Comparison of ENCODE assay signal across 8 mouse cellular contexts in genomic region chr17:65540441-65541272, GRCm38 (mm10). TPM values are rescaled to one million over a fixed set of nuclear protein-coding genes. Genes with fewer than 3 reads are reported as not detected.
DNase-seq lines count a peak whose midpoint lies in the region; ATAC-seq and TF ChIP-seq lines count a peak whose summit lies in the region.

TSS of gene Tmem232 (minus strand) at chr17:65540782.

- H3K27me3 ChIP-seq in heart, embryonic 15.5 days: no peaks in the 10 kb centered on the region
- H3K27me3 ChIP-seq in kidney, embryonic 16.5 days (ENCODE audit: insufficient read depth, low read length): peaks cover 7% of the 10 kb centered on the region; the same call in 1 of the 2 replicates

- peak within 1 kb of the TSS; percentile 2; the same call in 1 of the 2 replicates for H3K4me3 ChIP-seq in embryonic fibroblast, embryonic 13.5 days (ENCODE audit: insufficient read depth, low read length)
- peak within 1 kb of the TSS; percentile 45 for H3K4me3 ChIP-seq in heart, embryonic 15.5 days
- peak within 1 kb of the TSS; percentile 44 for H3K4me3 ChIP-seq in kidney, embryonic 16.5 days (ENCODE audit: low read length)

- peak; percentile 76 for ATAC-seq in heart, embryonic 15.5 days (replicated peaks; ENCODE audit: insufficient number of reproducible peaks, insufficient read depth, low FRiP score, low read depth)
- ATAC-seq in kidney, embryonic 16.5 days (ENCODE audit: low FRiP score, low TSS enrichment): peak; percentile 70; the same call in 1 of the 2 replicates

- no peaks in the 10 kb centered on the region for H3K9me3 ChIP-seq in heart, embryonic 15.5 days (replicated peaks)
- H3K9me3 ChIP-seq in kidney, embryonic 16.5 days (ENCODE audit: low read length): no peaks in the 10 kb centered on the region

- no peaks in the 10 kb centered on the region for H3K36me3 ChIP-seq in heart, embryonic 15.5 days
- no peaks in the 10 kb centered on the region for H3K36me3 ChIP-seq in kidney, embryonic 16.5 days (ENCODE audit: insufficient read depth, low read length)

- peak; percentile 51 for DNase-seq in CD4-positive, CD25-positive, alpha-beta regulatory T cell, adult 2 months (ENCODE audit: low read depth, low spot score)
- DNase-seq in R1 (ENCODE audit: low read depth, low spot score): peak; percentile 64
- peak; percentile 31 for DNase-seq in lung, postnatal 14 days
- peak; percentile 73 for DNase-seq in retina, postnatal 1 day
- DNase-seq in urinary bladder, adult 2 months (ENCODE audit: low spot score): no peak

- peak within 1 kb of the TSS; percentile 66 for H3K4me2 ChIP-seq in heart, embryonic 15.5 days
- peak within 1 kb of the TSS; percentile 59 for H3K4me2 ChIP-seq in kidney, embryonic 16.5 days (replicated peaks; ENCODE audit: low read depth, low read length)

- WGBS in heart, embryonic 15.5 days: 15% methylated on average over 26 of the region's 26 CpGs
- WGBS in kidney, embryonic 16.5 days: 20% methylated on average over 26 of the region's 26 CpGs

- H3K27ac ChIP-seq in embryonic fibroblast, embryonic 13.5 days (ENCODE audit: insufficient read depth, low read length): no peak within 1 kb of the TSS
- H3K27ac ChIP-seq in heart, embryonic 15.5 days: peak within 1 kb of the TSS; percentile 21; the same call in 1 of the 2 replicates
- H3K27ac ChIP-seq in kidney, embryonic 16.5 days (ENCODE audit: low read length): no peak within 1 kb of the TSS

- H3K9ac ChIP-seq in heart, embryonic 15.5 days: no peak within 1 kb of the TSS
- no peak within 1 kb of the TSS; the same call in 1 of the 2 replicates for H3K9ac ChIP-seq in kidney, embryonic 16.5 days (replicated peaks; ENCODE audit: low read length)

- no peaks in the 10 kb centered on the region for H3K4me1 ChIP-seq in embryonic fibroblast, embryonic 13.5 days (ENCODE audit: control insufficient read depth, insufficient read depth, low read length)
- H3K4me1 ChIP-seq in heart, embryonic 15.5 days (replicated peaks): peaks cover 4% of the 10 kb centered on the region
- no peaks in the 10 kb centered on the region for H3K4me1 ChIP-seq in kidney, embryonic 16.5 days (ENCODE audit: insufficient read depth, low read length)

- no peak for TF ChIP-seq POLR2A in embryonic fibroblast, embryonic 13.5 days (IDR thresholded peaks at IDR 0.05; ENCODE audit: low read depth, low read length)

- TF ChIP-seq CTCF in embryonic fibroblast, embryonic 13.5 days (IDR thresholded peaks at IDR 0.05; ENCODE audit: borderline replicate concordance, insufficient read depth, low read length): no peak

RNA-seq across cellular contexts. Expression of gene Tmem232, which starts in this region (rescaled TPM):
- polyA plus RNA-seq in embryonic fibroblast, embryonic 13.5 days (2011; ENCODE audit: insufficient read length, low read depth, missing spikeins): not detected in 2 replicates
- polyA plus RNA-seq in heart, embryonic 15.5 days (2015; fragmentation: Nextera tagmentation; extraction: Ambion mirVana): not detected in 2 replicates
- polyA plus RNA-seq in kidney, embryonic 16.5 days (2015; fragmentation: Nextera tagmentation; extraction: Ambion mirVana): 0.07 TPM in 1 of 2 replicates, not detected in the other
- polyA plus RNA-seq in urinary bladder, adult 2 months (2012; rRNA removed): 0.01 and 0.06 TPM in 2 replicates

Comparison
In these comparisons a context has a peak if more than half of its experiments do, and no peak if none do; other contexts are left out.
1. Peak in ATAC-seq, H3K4me3 ChIP-seq, H3K27ac ChIP-seq and H3K4me2 ChIP-seq in heart, embryonic 15.5 days; RNA of the gene not detected or under 1 TPM.
2. Peak in ATAC-seq, H3K4me3 ChIP-seq and H3K4me2 ChIP-seq in kidney, embryonic 16.5 days; RNA of the gene not detected or under 1 TPM.